Comparison of ENCODE assay signal across 8 mouse cellular contexts in genomic region chr6:86020948-86021347, GRCm38 (mm10). TPM values are rescaled to one million over a fixed set of nuclear protein-coding genes. Genes with fewer than 3 reads are reported as not detected.
A peak's percentile ranks its signal among the peaks of the same experiment; 100 is the strongest.
DNase-seq lines count a peak whose midpoint lies in the region; ATAC-seq and TF ChIP-seq lines count a peak whose summit lies in the region.

No protein-coding gene starts in this region.

- H3K4me2 ChIP-seq in neural tube, embryonic 15.5 days = no peak overlapping the region
- H3K4me2 ChIP-seq in lung, postnatal 0 days (replicated peaks; ENCODE audit: low read depth, low read length) = no peak overlapping the region

- no peak overlapping the region for H3K9ac ChIP-seq in neural tube, embryonic 15.5 days (replicated peaks)
- no peak overlapping the region for H3K9ac ChIP-seq in lung, postnatal 0 days (replicated peaks; ENCODE audit: low read depth)

- intact Hi-C loops in gastrocnemius, postnatal 36 days (cut with DNase I) = loop anchor here (5.0 to 10.0 kb wide), 2 partner anchors 61 to 334 kb away; no protein-coding TSS in a partner anchor

- no peaks in the 10 kb centered on the region for H3K27me3 ChIP-seq in neural tube, embryonic 15.5 days (replicated peaks)
- H3K27me3 ChIP-seq in embryonic facial prominence, embryonic 10.5 days (replicated peaks; ENCODE audit: low read depth, poor library complexity, severe bottlenecking) = 0 out of 2 replicates have a peak, but pooled peaks cover under 1% of the 10 kb centered on the region
- H3K27me3 ChIP-seq in lung, postnatal 0 days (replicated peaks; ENCODE audit: insufficient read depth, low read length) = no peaks in the 10 kb centered on the region

- no peaks in the 10 kb centered on the region for H3K9me3 ChIP-seq in neural tube, embryonic 15.5 days (replicated peaks)
- no peaks in the 10 kb centered on the region for H3K9me3 ChIP-seq in embryonic facial prominence, embryonic 10.5 days
- no peaks in the 10 kb centered on the region for H3K9me3 ChIP-seq in lung, postnatal 0 days (ENCODE audit: low read length)

- peak; percentile 21 for DNase-seq in gastrocnemius, adult 18-20 months (ENCODE audit: low spot score)
- no peak for DNase-seq in gastrocnemius, postnatal 36 days
- DNase-seq in neural tube, embryonic 10.5 days (ENCODE audit: extremely low spot score, low spot score) = peak; percentile 42
- DNase-seq in embryonic facial prominence, embryonic 10.5 days (ENCODE audit: low spot score) = peak; percentile 51
- peak; percentile 42 for DNase-seq in lung, postnatal 0 days (ENCODE audit: low spot score)
- peak; percentile 53 for DNase-seq in thymus, postnatal 14 days
- no peak for DNase-seq in layer of hippocampus, adult 9-10 months (ENCODE audit: low spot score)

- WGBS in neural tube, embryonic 15.5 days = 28% methylated on average over 3 of the region's 3 CpGs
- WGBS in embryonic facial prominence, embryonic 10.5 days = 27% methylated on average over 3 of the region's 3 CpGs
- WGBS in lung, postnatal 0 days = 44% methylated on average over 3 of the region's 3 CpGs

- peak; percentile 79 for TF ChIP-seq CTCF in lung, postnatal 0 days (IDR thresholded peaks at IDR 0.05)

- no peak overlapping the region for H3K4me3 ChIP-seq in neural tube, embryonic 15.5 days (replicated peaks)
- no peak overlapping the region for H3K4me3 ChIP-seq in embryonic facial prominence, embryonic 10.5 days
- no peak overlapping the region for H3K4me3 ChIP-seq in lung, postnatal 0 days (ENCODE audit: low read depth, low read length)

- TF ChIP-seq EP300 in lung, postnatal 0 days (IDR thresholded peaks at IDR 0.05) = no peak

- ATAC-seq in neural tube, embryonic 15.5 days (ENCODE audit: low FRiP score) = no peak
- ATAC-seq in lung, postnatal 0 days = no peak

- no peak overlapping the region for H3K27ac ChIP-seq in neural tube, embryonic 15.5 days (replicated peaks)
- H3K27ac ChIP-seq in embryonic facial prominence, embryonic 10.5 days (replicated peaks) = no peak overlapping the region
- H3K27ac ChIP-seq in lung, postnatal 0 days (ENCODE audit: low read length) = no peak overlapping the region

- no peaks in the 10 kb centered on the region for H3K36me3 ChIP-seq in neural tube, embryonic 15.5 days
- no peaks in the 10 kb centered on the region for H3K36me3 ChIP-seq in embryonic facial prominence, embryonic 10.5 days (replicated peaks)
- no peaks in the 10 kb centered on the region for H3K36me3 ChIP-seq in lung, postnatal 0 days (ENCODE audit: insufficient read depth, low read length)

- H3K4me1 ChIP-seq in neural tube, embryonic 15.5 days = no peaks in the 10 kb centered on the region
- no peaks in the 10 kb centered on the region for H3K4me1 ChIP-seq in embryonic facial prominence, embryonic 10.5 days
- H3K4me1 ChIP-seq in lung, postnatal 0 days (ENCODE audit: insufficient read depth, low read depth, low read length) = no peaks in the 10 kb centered on the region

RNA-seq across cellular contexts. Expression of gene Figla, which starts 5.0 kb away (rescaled TPM):
- total RNA-seq in gastrocnemius, adult 18-20 months (2021) = not detected
- total RNA-seq in gastrocnemius, postnatal 36 days (2021) = not detected
- not detected in 2 replicates for polyA plus RNA-seq in neural tube, embryonic 15.5 days (2015; fragmentation: Nextera tagmentation; extraction: Ambion mirVana)
- polyA plus RNA-seq in embryonic facial prominence, embryonic 10.5 days (2016; fragmentation: Nextera tagmentation; extraction: Ambion mirVana) = not detected in 2 replicates
- not detected in 2 replicates for polyA plus RNA-seq in lung, postnatal 0 days (2015; fragmentation: Nextera tagmentation; extraction: Ambion mirVana)

RNA-seq across cellular contexts. Expression of gene Add2, which starts 7.5 kb away (rescaled TPM):
- not detected for total RNA-seq in gastrocnemius, adult 18-20 months (2021)
- total RNA-seq in gastrocnemius, postnatal 36 days (2021) = under 1 TPM in 1 of 2 experiments, not detected in 1; 0.05 TPM
- 107 and 130 TPM in 2 replicates for polyA plus RNA-seq in neural tube, embryonic 15.5 days (2015; fragmentation: Nextera tagmentation; extraction: Ambion mirVana)
- 23.4 and 26.6 TPM in 2 replicates for polyA plus RNA-seq in embryonic facial prominence, embryonic 10.5 days (2016; fragmentation: Nextera tagmentation; extraction: Ambion mirVana)
- 0.40 and 0.84 TPM in 2 replicates for polyA plus RNA-seq in lung, postnatal 0 days (2015; fragmentation: Nextera tagmentation; extraction: Ambion mirVana)

RNA-seq across cellular contexts. Expression of gene Dusp11, which starts 59.5 kb away (rescaled TPM):
- total RNA-seq in gastrocnemius, adult 18-20 months (2021) = 10 to 100 TPM; 24.0 to 27.7 TPM
- 10 to 100 TPM; 30.7 to 32.8 TPM for total RNA-seq in gastrocnemius, postnatal 36 days (2021)
- 47.8 and 55.0 TPM in 2 replicates for polyA plus RNA-seq in neural tube, embryonic 15.5 days (2015; fragmentation: Nextera tagmentation; extraction: Ambion mirVana)
- 38.7 and 39.9 TPM in 2 replicates for polyA plus RNA-seq in embryonic facial prominence, embryonic 10.5 days (2016; fragmentation: Nextera tagmentation; extraction: Ambion mirVana)
- polyA plus RNA-seq in lung, postnatal 0 days (2015; fragmentation: Nextera tagmentation; extraction: Ambion mirVana) = 32.0 and 44.3 TPM in 2 replicates

Comparison
In these comparisons a context has a peak if more than half of its experiments do, and no peak if none do; other contexts are left out.
1. DNase-seq: peak in gastrocnemius, adult 18-20 months (single experiment), neural tube, embryonic 10.5 days (single experiment), embryonic facial prominence, embryonic 10.5 days (single experiment), lung, postnatal 0 days (single experiment) and thymus, postnatal 14 days (single experiment); none in gastrocnemius, postnatal 36 days (0 of 2) and layer of hippocampus, adult 9-10 months (single experiment).
2. RNA of gene Add2, which starts 7.5 kb away (polyA plus RNA-seq): 107 to 130 TPM in neural tube, embryonic 15.5 days and 23.4 to 26.6 TPM in embryonic facial prominence, embryonic 10.5 days; 0.40 to 0.84 TPM in lung, postnatal 0 days; every median in the first group is over 10 times any median in the second.